Mouse (Mus musculus): Measurements from ENCODE around the gene Pgap2.
"Not testable (repeated sequence)": the region's sequence is repeated elsewhere in the genome, so short reads cannot be mapped to it uniquely, and the experiment has no call there.

The Pgap2 gene

GRCm38 (mm10) chr7:102242917-102243316 lies 32.9 kb downstream of the Pgap2 start:
- DNase-seq = no peak

GRCm38 (mm10) chr7:102243870-102244269 lies 33.9 kb downstream of the Pgap2 start:
- DNase-seq = peak; percentile 32 to 49

GRCm38 (mm10) chr7:102244782-102245535 lies 35.0 kb downstream of the Pgap2 start:
- DNase-seq = no peak

- peak in 1 of 2 experiments; percentile 35 for DNase-seq
Measured at GRCm38 (mm10) chr7:102245775-102246174, 35.8 kb downstream of the Pgap2 start.

- no peak for DNase-seq
Measured at GRCm38 (mm10) chr7:102246265-102246664, 36.3 kb downstream of the Pgap2 start.

- no peak for DNase-seq
Measured at GRCm38 (mm10) chr7:102246956-102247797, 37.2 kb downstream of the Pgap2 start.

- peak; percentile 40 to 50 for DNase-seq
Measured at GRCm38 (mm10) chr7:102248691-102249404, 38.8 kb downstream of the Pgap2 start.

- peak; percentile 63 to 65 for DNase-seq
Measured at GRCm38 (mm10) chr7:102249531-102249895, 39.5 kb downstream of the Pgap2 start.

GRCm38 (mm10) chr7:102249896-102250630 lies 40.1 kb downstream of the Pgap2 start:
- DNase-seq = peak; percentile 81 to 82

GRCm38 (mm10) chr7:102250631-102251214 lies 40.7 kb downstream of the Pgap2 start:
- DNase-seq = peak; percentile 91 to 94

GRCm38 (mm10) chr7:102253631-102254030 lies 43.6 kb downstream of the Pgap2 start:
- no peak for DNase-seq

- no peak for DNase-seq
Measured at GRCm38 (mm10) chr7:102255954-102256353, 45.9 kb downstream of the Pgap2 start, which contains the start of gene Rhog. Rhog (minus strand) TSS chr7:102256054.

GRCm38 (mm10) chr7:102256636-102257035 lies 46.6 kb downstream of the Pgap2 start:
- no peak for DNase-seq

- peak; percentile 57 to 85 for DNase-seq
Measured at GRCm38 (mm10) chr7:102258189-102258588, 48.2 kb downstream of the Pgap2 start.

GRCm38 (mm10) chr7:102258753-102259152 lies 48.7 kb downstream of the Pgap2 start:
- no peak for DNase-seq

- no peak for DNase-seq
Measured at GRCm38 (mm10) chr7:102259716-102260479, 49.9 kb downstream of the Pgap2 start.

- DNase-seq = no peak
Measured at GRCm38 (mm10) chr7:102260518-102260917, 50.5 kb downstream of the Pgap2 start.

GRCm38 (mm10) chr7:102263020-102263419 lies 53.0 kb downstream of the Pgap2 start:
- no peak for DNase-seq

GRCm38 (mm10) chr7:102266021-102266400 lies 56.0 kb downstream of the Pgap2 start:
- not testable (repeated sequence) for DNase-seq

- DNase-seq = peak; percentile 64 to 69
Measured at GRCm38 (mm10) chr7:102266401-102267042, 56.5 kb downstream of the Pgap2 start.

GRCm38 (mm10) chr7:102267113-102267579 lies 57.1 kb downstream of the Pgap2 start:
- peak; percentile 91 to 95 for DNase-seq

All from spleen, adult 18-20 months (tissue).